9 mouse cellular contexts compared by ENCODE assay signal in genomic region chr3:101213212-101213562, GRCm38 (mm10).
A peak's percentile ranks its signal among the peaks of the same experiment; 100 is the strongest.
DNase-seq lines count a peak whose midpoint lies in the region; ATAC-seq lines count a peak whose summit lies in the region.
"Had no signal": no experiment of that assay in that cellular context is flagged by ENCODE, and none has a peak within 500 bp of the region (broad histone marks: within the 10 kb centered on the region; RNA-seq: fewer than 3 reads in every experiment).

No protein-coding gene starts in this region.

- peak overlapping the region; percentile 86 for H3K27ac ChIP-seq in hindbrain, embryonic 10.5 days
- peak overlapping the region; percentile 83 for H3K27ac ChIP-seq in limb, embryonic 15.5 days

- H3K36me3 ChIP-seq in hindbrain, embryonic 10.5 days, result no peaks in the 10 kb centered on the region
- H3K36me3 ChIP-seq in limb, embryonic 15.5 days, result no peaks in the 10 kb centered on the region
- H3K36me3 ChIP-seq: heart, embryonic 15.5 days had no signal

- WGBS in hindbrain, embryonic 10.5 days, result 62% methylated on average over 4 of the region's 4 CpGs
- 49% methylated on average over 4 of the region's 4 CpGs for WGBS in limb, embryonic 15.5 days

- H3K4me3 ChIP-seq in hindbrain, embryonic 10.5 days, result 0 out of 2 replicates have a peak overlapping the region, but pooled peaks have one; percentile 22
- no peak overlapping the region for H3K4me3 ChIP-seq in limb, embryonic 15.5 days
- H3K4me3 ChIP-seq: heart, embryonic 15.5 days had no signal

- H3K9ac ChIP-seq in limb, embryonic 15.5 days, result no peak overlapping the region

- no peaks in the 10 kb centered on the region for H3K27me3 ChIP-seq in hindbrain, embryonic 10.5 days (ENCODE audit: insufficient read depth, poor library complexity, severe bottlenecking)
- no peaks in the 10 kb centered on the region for H3K27me3 ChIP-seq in limb, embryonic 15.5 days
- H3K27me3 ChIP-seq: heart, embryonic 15.5 days had no signal

- DNase-seq in thymus, postnatal 25 days, result peak; percentile 14
- DNase-seq in thymus, postnatal 4 days, result no peak
- no peak for DNase-seq in hindbrain, embryonic 10.5 days (ENCODE audit: low spot score)
- DNase-seq in cerebellum, adult 11-12 months, result no peak
- no peak for DNase-seq in gastrocnemius, postnatal 25 days
- DNase-seq in layer of hippocampus, adult 11-12 months (ENCODE audit: low spot score), result no peak

- H3K4me2 ChIP-seq in limb, embryonic 15.5 days, result peak overlapping the region; percentile 24
- H3K4me2 ChIP-seq: heart, embryonic 15.5 days had no signal

- no peak for ATAC-seq in limb, embryonic 15.5 days (ENCODE audit: insufficient number of reproducible peaks, low FRiP score, low TSS enrichment, low read depth)
- ATAC-seq in neutrophil, adult 5-6 weeks (ENCODE audit: extremely low read depth, insufficient number of reproducible peaks, low FRiP score, poor library complexity, severe bottlenecking), result 0 out of 2 replicates have a peak, but pooled peaks have one; percentile 18

- no peaks in the 10 kb centered on the region for H3K9me3 ChIP-seq in hindbrain, embryonic 10.5 days
- no peaks in the 10 kb centered on the region for H3K9me3 ChIP-seq in limb, embryonic 15.5 days
- H3K9me3 ChIP-seq: heart, embryonic 15.5 days had no signal

- peaks cover 25% of the 10 kb centered on the region for H3K4me1 ChIP-seq in hindbrain, embryonic 10.5 days (replicated peaks)
- H3K4me1 ChIP-seq in limb, embryonic 15.5 days, result peaks cover 21% of the 10 kb centered on the region
